Mouse (Mus musculus) forebrain, embryonic 10.5 days (tissue): ENCODE results near the gene Rap1gds1. TPM values are rescaled to one million over a fixed set of nuclear protein-coding genes. Genes with fewer than 3 reads are reported as not detected.

Experiments
- DNase-seq: peaks from one replicate; pipeline ENCODE4 v3.0.0-alpha.2; 2017; ENCODE audit warnings: low spot score; ENCODE audit errors: extremely low spot score
- H3K27ac ChIP-seq: fragments of 300-500 bp; sonication (generic); 2 replicates; pipeline ENCODE4 v1.5.1; 2016; ENCODE audit warnings: mild to moderate bottlenecking
- H3K27me3 ChIP-seq: fragments of 300-500 bp; sonication (generic); 2 replicates; pipeline ENCODE4 v1.6.1; 2016; ENCODE audit warnings: mild to moderate bottlenecking; ENCODE audit not compliant: poor library complexity, severe bottlenecking
- H3K36me3 ChIP-seq: fragments of 300-500 bp; sonication (generic); replicated peaks from 2 replicates; pipeline ENCODE4 v1.6.1; 2016; ENCODE audit warnings: mild to moderate bottlenecking, moderate library complexity
- H3K4me1 ChIP-seq: fragments of 300-500 bp; sonication (generic); 2 replicates; pipeline ENCODE4 v1.6.1; 2016
- H3K4me3 ChIP-seq: fragments of 300-500 bp; sonication (generic); 2 replicates; pipeline ENCODE4 v1.5.1; 2016; ENCODE audit warnings: mild to moderate bottlenecking, moderate library complexity
- H3K9me3 ChIP-seq: fragments of 300-500 bp; sonication (generic); 2 replicates; pipeline ENCODE4 v1.6.1; 2016; ENCODE audit warnings: mild to moderate bottlenecking, moderate library complexity
- WGBS: fragments of 180-500 bp; shearing (Covaris S2); methylation state at CpG from one replicate; pipeline ENCODE4 v1.1.7; 2016; 5-methylcytosine and 5-hydroxymethylcytosine counted together
- polyA plus RNA-seq: library from polyadenylated mRNA; unstranded; fragments of >200 nt; fragmentation: Nextera tagmentation; extraction: Ambion mirVana; gene quantifications from 2 replicates; pipeline ENCODE4 v1.2.1, GENCODE M21; 2016

The Rap1gds1 gene
- polyA plus RNA-seq, 1 experiment from 2014 or later, result 55.0 TPM

- H3K36me3 ChIP-seq, result no peaks in the 10 kb centered on the region; the same call in 1 of the 2 replicates
- DNase-seq, result no peak
- H3K4me3 ChIP-seq, result no peak overlapping the region
- no peaks in the 10 kb centered on the region for H3K9me3 ChIP-seq
- no peaks in the 10 kb centered on the region for H3K27me3 ChIP-seq
- no peak overlapping the region for H3K27ac ChIP-seq
- 96% methylated on average over 5 of the region's 5 CpGs for WGBS
- peaks cover 22% of the 10 kb centered on the region for H3K4me1 ChIP-seq
These were observed 188.9 kb downstream of the Rap1gds1 start for GRCm38 (mm10) chr3:138886121-138886520.

- 84% methylated on average over 6 of the region's 6 CpGs for WGBS
- H3K4me3 ChIP-seq, result no peak overlapping the region
- no peaks in the 10 kb centered on the region for H3K27me3 ChIP-seq
- peaks cover 25% of the 10 kb centered on the region for H3K4me1 ChIP-seq
- peaks cover 11% of the 10 kb centered on the region for H3K36me3 ChIP-seq
- H3K27ac ChIP-seq, result no peak overlapping the region
- no peak for DNase-seq
- no peaks in the 10 kb centered on the region for H3K9me3 ChIP-seq
These were observed 193.2 kb downstream of the Rap1gds1 start for GRCm38 (mm10) chr3:138881725-138882347.

- H3K27me3 ChIP-seq, result no peaks in the 10 kb centered on the region
- no peak overlapping the region for H3K4me3 ChIP-seq
- DNase-seq, result no peak
- peaks cover 31% of the 10 kb centered on the region for H3K4me1 ChIP-seq
- H3K36me3 ChIP-seq, result peaks cover 17% of the 10 kb centered on the region
- no peak overlapping the region for H3K27ac ChIP-seq
- H3K9me3 ChIP-seq, result no peaks in the 10 kb centered on the region
- 92% methylated on average over 11 of the region's 11 CpGs for WGBS
These were observed 193.8 kb downstream of the Rap1gds1 start for GRCm38 (mm10) chr3:138880999-138881724.

- Histone ChIP-seq H3K27me3 (no peaks in the 10 kb centered on the region), H3K4me3 (no peak overlapping the region), H3K4me1 (peaks cover 45% of the 10 kb centered on the region), H3K36me3 (peaks cover 35% of the 10 kb centered on the region), H3K27ac (no peak overlapping the region), H3K9me3 (peaks cover 5% of the 10 kb centered on the region; the same call in 1 of the 2 replicates)
- no peak for DNase-seq
- WGBS, result 74% methylated on average over 4 of the region's 4 CpGs
These were observed 197.3 kb downstream of the Rap1gds1 start for GRCm38 (mm10) chr3:138877741-138878140.

- WGBS, result 91% methylated on average over 14 of the region's 14 CpGs
- H3K27ac ChIP-seq, result peak overlapping the region; percentile 48
These were observed 198.1 kb downstream of the Rap1gds1 start for GRCm38 (mm10) chr3:138876931-138877361.

GRCm38 (mm10) chr3:138876418-138876817 is 198.6 kb downstream of the Rap1gds1 start:
- 89% methylated on average over 10 of the region's 10 CpGs for WGBS
- Histone ChIP-seq H3K36me3 (peaks cover 35% of the 10 kb centered on the region), H3K4me3 (no peak overlapping the region), H3K27ac (0 out of 2 replicates have a peak overlapping the region, but pooled peaks have one; percentile 48), H3K27me3 (no peaks in the 10 kb centered on the region), H3K4me1 (peaks cover 35% of the 10 kb centered on the region), H3K9me3 (peaks cover 5% of the 10 kb centered on the region; the same call in 1 of the 2 replicates)
- no peak for DNase-seq

More at GRCm38 (mm10) chr3:138876931-138877361, 198.1 kb downstream of the Rap1gds1 start:
- Histone ChIP-seq H3K9me3 (peaks cover 5% of the 10 kb centered on the region; the same call in 1 of the 2 replicates), H3K36me3 (peaks cover 35% of the 10 kb centered on the region), H3K27me3 (no peaks in the 10 kb centered on the region), H3K4me1 (peaks cover 40% of the 10 kb centered on the region), H3K4me3 (no peak overlapping the region)
- no peak for DNase-seq

GRCm38 (mm10) chr3:138875936-138876335 is 199.1 kb downstream of the Rap1gds1 start:
- Histone ChIP-seq H3K36me3 (peaks cover 35% of the 10 kb centered on the region), H3K27me3 (no peaks in the 10 kb centered on the region), H3K4me1 (peaks cover 30% of the 10 kb centered on the region), H3K9me3 (peaks cover 5% of the 10 kb centered on the region; the same call in 1 of the 2 replicates), H3K27ac (no peak overlapping the region), H3K4me3 (no peak overlapping the region)
- no peak for DNase-seq
- 97% methylated on average over 6 of the region's 6 CpGs for WGBS

Other genes starting within 250 kb of the Rap1gds1 start
- gene Stpg2, start 130.5 kb upstream of the Rap1gds1 start, polyA plus RNA-seq, result 0.15 TPM in 1 of 2 replicates, not detected in the other